Mouse (Mus musculus) layer of hippocampus, adult 2 months (tissue): ENCODE data around the gene Egflam. TPM values are rescaled to one million over a fixed set of nuclear protein-coding genes. Genes with fewer than 3 reads are reported as not detected.

ENCODE experiments used
- DNase-seq, 2 experiments: peaks; one replicate each; pipeline ENCODE4 v3.0.0; 2022; ENCODE audit warnings: low spot score in 2 of 2
- H3K27ac ChIP-seq: fragments of 200-600 bp; 2 replicates; pipeline ENCODE4 v1.8.1; 2022
- H3K4me3 ChIP-seq: fragments of 200-600 bp; 2 replicates; pipeline ENCODE4 v1.8.1; 2022; ENCODE audit warnings: mild to moderate bottlenecking
- CTCF ChIP-seq: fragments of 200-600 bp; conservative IDR thresholded peaks from 2 replicates; pipeline ENCODE4 v1.8.1; 2022; ENCODE audit warnings: antibody characterized with exemption, mild to moderate bottlenecking, moderate library complexity
- total RNA-seq, 2 experiments: library from RNA; stranded (reverse); gene quantifications; 2 replicates each; pipeline ENCODE4 v1.2.3; 2021

Egflam gene
- total RNA-seq, 2 experiments from 2014 or later, result 2.3 to 2.4 TPM

GRCm38 (mm10) chr15:7287911-7288310, 110.3 kb downstream of the Egflam start:
- Histone ChIP-seq H3K4me3 (no peak overlapping the region), H3K27ac (no peak overlapping the region)
- TF ChIP-seq CTCF, result no peak
- DNase-seq, result no peak

GRCm38 (mm10) chr15:7281579-7281978, 116.6 kb downstream of the Egflam start:
- no peak for DNase-seq
- H3K27ac ChIP-seq, result no peak overlapping the region
- TF ChIP-seq CTCF, result no peak
- no peak overlapping the region for H3K4me3 ChIP-seq

GRCm38 (mm10) chr15:7263822-7264221, 134.4 kb downstream of the Egflam start:
- peak; percentile 98 for TF ChIP-seq CTCF
- H3K4me3 ChIP-seq, result no peak overlapping the region
- peak; percentile 78 to 89 for DNase-seq
- no peak overlapping the region for H3K27ac ChIP-seq

GRCm38 (mm10) chr15:7263339-7263738, 134.9 kb downstream of the Egflam start:
- TF ChIP-seq CTCF, result no peak
- no peak for DNase-seq

GRCm38 (mm10) chr15:7261371-7261770, 136.8 kb downstream of the Egflam start:
- DNase-seq, result no peak
- Histone ChIP-seq H3K27ac (no peak overlapping the region), H3K4me3 (no peak overlapping the region)
- TF ChIP-seq CTCF, result no peak

More at GRCm38 (mm10) chr15:7263339-7263738, 134.9 kb downstream of the Egflam start:
- no peak overlapping the region for H3K4me3 ChIP-seq
- H3K27ac ChIP-seq, result no peak overlapping the region

GRCm38 (mm10) chr15:7256577-7256976, 141.6 kb downstream of the Egflam start:
- Histone ChIP-seq H3K27ac (no peak overlapping the region), H3K4me3 (no peak overlapping the region)
- no peak for TF ChIP-seq CTCF
- DNase-seq, result no peak

- H3K4me3 ChIP-seq, result no peak overlapping the region
- no peak for TF ChIP-seq CTCF
- no peak overlapping the region for H3K27ac ChIP-seq
- no peak for DNase-seq
Observed at GRCm38 (mm10) chr15:7253326-7253725, 144.9 kb downstream of the Egflam start.

GRCm38 (mm10) chr15:7252106-7252636, 146.0 kb downstream of the Egflam start:
- no peak overlapping the region for H3K27ac ChIP-seq
- H3K4me3 ChIP-seq, result no peak overlapping the region
- no peak for TF ChIP-seq CTCF
- DNase-seq, result no peak

GRCm38 (mm10) chr15:7251042-7251441, 147.2 kb downstream of the Egflam start:
- TF ChIP-seq CTCF, result no peak
- Histone ChIP-seq H3K27ac (no peak overlapping the region), H3K4me3 (no peak overlapping the region)
- no peak for DNase-seq

GRCm38 (mm10) chr15:7249216-7249615, 149.0 kb downstream of the Egflam start:
- no peak for DNase-seq
- TF ChIP-seq CTCF, result no peak
- Histone ChIP-seq H3K27ac (no peak overlapping the region), H3K4me3 (no peak overlapping the region)

GRCm38 (mm10) chr15:7247321-7247720, 150.9 kb downstream of the Egflam start:
- H3K4me3 ChIP-seq, result no peak overlapping the region
- no peak for TF ChIP-seq CTCF
- H3K27ac ChIP-seq, result no peak overlapping the region
- no peak for DNase-seq

- no peak for TF ChIP-seq CTCF
- Histone ChIP-seq H3K4me3 (no peak overlapping the region), H3K27ac (no peak overlapping the region)
- DNase-seq, result no peak
Observed at GRCm38 (mm10) chr15:7242161-7242850, 155.9 kb downstream of the Egflam start.

- peak; percentile 44 to 69 for DNase-seq
- H3K27ac ChIP-seq, result peak overlapping the region; percentile 67
- no peak for TF ChIP-seq CTCF
- H3K4me3 ChIP-seq, result no peak overlapping the region
Observed at GRCm38 (mm10) chr15:7240950-7241349, 157.2 kb downstream of the Egflam start.

- no peak for DNase-seq
- TF ChIP-seq CTCF, result no peak
- Histone ChIP-seq H3K4me3 (no peak overlapping the region), H3K27ac (no peak overlapping the region)
Observed at GRCm38 (mm10) chr15:7239904-7240303, 158.3 kb downstream of the Egflam start.
